Mouse (Mus musculus): Measurements from ENCODE around the gene Gm648.
"Not testable (repeated sequence)": the region's sequence is repeated elsewhere in the genome, so short reads cannot be mapped to it uniquely, and the experiment has no call there.

Gm648 gene

GRCm38 (mm10) chrX:56549506-56549905 lies at the start of gene Gm648:
Gm648 (minus strand) TSS chrX:56549606.
- no peak for DNase-seq

DNA sequence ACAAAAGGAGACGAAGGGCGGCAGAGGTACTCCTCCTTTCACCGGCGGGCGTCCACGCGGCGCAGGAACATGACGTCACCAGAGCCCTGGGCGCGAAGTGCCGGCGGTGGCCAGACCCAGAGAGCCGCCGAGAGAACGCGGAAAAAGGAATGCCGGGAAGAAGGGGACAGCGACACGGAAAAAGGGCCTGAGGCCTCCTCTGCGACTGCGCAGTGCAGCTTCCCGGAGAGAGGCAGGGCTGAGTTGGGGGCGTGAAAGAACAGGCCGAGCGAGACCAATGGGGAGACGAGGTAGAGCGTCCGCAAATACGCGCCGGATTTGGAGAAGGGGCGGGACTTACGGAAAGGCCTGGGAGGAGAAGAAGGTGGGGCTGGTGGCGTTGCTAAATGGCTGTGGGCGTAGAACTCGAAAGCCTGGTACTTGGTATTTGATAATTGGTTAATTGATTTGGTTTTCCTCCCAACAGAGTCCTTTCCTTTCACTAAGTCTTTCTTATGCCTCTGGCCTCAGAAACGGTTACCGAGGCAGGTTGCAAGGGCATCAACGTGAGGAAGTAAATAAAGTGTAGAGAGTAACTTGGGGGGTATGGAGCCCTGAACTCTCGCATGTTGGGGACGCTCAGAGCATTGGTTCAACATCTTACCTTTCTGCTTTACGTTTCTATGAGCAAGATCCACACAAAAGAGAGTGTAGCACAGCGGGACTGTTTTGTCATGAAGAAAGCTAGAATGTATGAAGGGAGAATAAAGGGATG lies 48.7 kb upstream of the Gm648 start, which contains the start of gene Mmgt1:
Gene Mmgt1 (minus strand): TSS at position 183 of the 754 bp plus-strand sequence.
- DNase-seq: peak; percentile 97

- DNase-seq: no peak
These were observed 47.9 kb upstream of the Gm648 start for GRCm38 (mm10) chrX:56597219-56597886.

DNA sequence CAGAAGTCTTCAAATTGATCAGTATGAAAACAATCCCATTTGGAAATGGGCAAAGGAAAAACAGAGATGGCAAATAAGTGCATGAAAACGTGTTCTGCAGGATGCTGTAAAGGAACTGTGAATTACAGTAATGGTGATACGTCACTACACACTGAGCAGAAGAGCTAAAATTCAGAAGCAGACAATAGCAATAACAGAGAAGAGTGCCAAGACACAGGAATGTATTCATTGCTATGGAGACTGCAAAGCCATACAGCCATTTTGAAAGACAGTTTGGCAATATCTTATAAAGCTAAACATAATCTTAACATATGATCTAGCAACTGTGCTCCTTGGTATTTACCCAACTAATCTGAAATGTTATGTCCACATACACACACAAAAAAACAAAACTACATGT lies 28.8 kb upstream of the Gm648 start:
- DNase-seq: no peak

- DNase-seq: no peak
These were observed 23.1 kb upstream of the Gm648 start for GRCm38 (mm10) chrX:56572465-56572864.

GRCm38 (mm10) chrX:56553584-56553983 lies 4.2 kb upstream of the Gm648 start:
- no peak for DNase-seq

GRCm38 (mm10) chrX:56537162-56537561 lies 12.2 kb downstream of the Gm648 start:
- no peak for DNase-seq

GRCm38 (mm10) chrX:56531266-56531665 lies 18.1 kb downstream of the Gm648 start:
- peak; percentile 28 for DNase-seq

DNA sequence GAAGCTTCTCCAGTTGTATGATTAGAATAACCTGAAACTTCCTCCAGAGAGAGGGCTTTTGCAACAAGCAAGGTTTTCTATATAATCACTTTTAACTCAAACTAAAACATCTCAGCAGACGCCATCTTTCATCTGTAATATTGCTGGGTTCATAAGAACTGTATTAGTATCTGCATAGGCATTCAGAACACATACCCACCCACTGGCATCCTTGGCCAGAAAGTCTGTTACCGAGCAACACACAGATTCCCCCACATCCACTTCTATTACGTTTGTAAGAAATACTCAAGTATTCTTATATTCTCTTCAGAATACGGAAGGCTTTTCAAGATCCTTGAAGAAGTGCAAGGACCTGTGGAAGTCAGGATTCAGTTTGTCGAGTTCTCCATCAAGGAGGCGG lies 25.0 kb downstream of the Gm648 start, which contains the start of gene Gm10477:
Gene Gm10477 (plus strand): TSS at position 301 of the 400 bp plus-strand sequence.
- DNase-seq: not testable (repeated sequence)

DNA sequence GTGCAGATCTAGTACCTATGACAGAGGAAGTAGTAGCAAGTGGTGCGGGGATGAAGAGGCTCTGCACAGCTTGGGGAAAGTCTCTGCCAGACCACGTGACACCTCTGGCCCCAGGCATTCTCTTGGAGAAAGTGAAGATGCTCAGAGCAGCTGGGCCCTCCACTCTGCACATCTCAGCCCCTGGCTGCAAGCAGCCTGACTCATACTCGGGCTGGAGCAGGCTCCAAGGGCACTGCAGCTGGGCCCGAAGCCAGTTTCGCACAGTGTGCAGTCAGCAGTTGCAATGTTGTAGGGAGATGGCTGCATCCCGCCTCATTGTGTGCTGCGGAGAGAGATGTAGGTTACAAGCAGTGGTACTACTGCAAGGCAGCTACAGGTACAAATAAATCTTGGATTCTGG lies 52.2 kb downstream of the Gm648 start:
- peak; percentile 4 for DNase-seq
